Mouse (Mus musculus) NIH3T3 (cell line): ENCODE measurements around the gene Exph5.

ENCODE experiments used
- DNase-seq: peaks from one replicate; pipeline ENCODE4 v3.0.0-alpha.2; 2012; ENCODE audit warnings: low read depth

Exph5 gene

DNA sequence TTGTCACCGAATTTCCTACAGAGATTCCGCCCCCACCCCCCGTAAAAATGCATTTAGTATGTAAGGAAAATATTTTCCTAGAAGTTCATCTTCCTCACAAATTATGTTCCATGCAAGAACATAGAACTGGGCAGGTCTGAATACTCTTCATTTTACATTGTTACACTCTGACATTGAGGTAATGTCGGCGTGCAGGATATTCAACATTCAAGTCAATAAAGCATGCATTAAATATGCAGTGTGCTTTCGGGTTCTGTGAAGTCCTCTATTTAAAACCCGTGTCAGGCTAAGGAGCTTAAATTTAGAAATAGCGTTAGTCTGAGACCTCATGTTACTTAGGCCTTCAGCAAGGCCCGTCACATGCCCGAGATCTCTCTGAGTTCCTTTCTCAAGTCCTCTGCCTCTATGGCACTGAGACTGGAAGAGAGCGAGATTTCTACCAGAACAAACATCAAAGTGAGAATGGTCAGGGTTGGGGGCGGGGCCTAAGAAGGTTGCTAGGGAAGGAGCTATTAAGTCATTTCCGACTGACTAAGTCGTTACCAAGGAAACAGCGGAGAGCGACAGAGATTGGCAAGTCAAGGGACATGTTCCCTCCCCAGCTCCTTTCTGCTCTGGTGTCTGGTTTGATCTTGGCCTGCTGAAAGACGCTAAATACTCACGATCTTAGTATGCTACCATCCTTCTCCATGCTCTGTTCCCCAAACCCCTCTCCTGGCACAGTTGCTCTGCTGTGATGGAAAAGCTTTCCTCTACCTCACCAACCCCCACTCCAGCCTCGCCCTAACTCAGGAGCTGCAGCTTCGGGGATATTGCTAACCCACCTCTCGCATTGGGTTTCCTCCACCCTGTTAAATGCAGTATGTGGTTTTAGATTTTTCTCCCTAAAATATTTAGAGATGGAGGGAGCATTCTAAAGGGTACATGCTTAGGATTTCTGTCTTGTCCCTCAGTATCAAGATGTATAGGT lies 103.6 kb downstream of the Exph5 start:
- peak; percentile 81 for DNase-seq

- DNase-seq, result no peak
Measured at GRCm38 (mm10) chr9:53408548-53408947, 107.1 kb downstream of the Exph5 start.

DNA sequence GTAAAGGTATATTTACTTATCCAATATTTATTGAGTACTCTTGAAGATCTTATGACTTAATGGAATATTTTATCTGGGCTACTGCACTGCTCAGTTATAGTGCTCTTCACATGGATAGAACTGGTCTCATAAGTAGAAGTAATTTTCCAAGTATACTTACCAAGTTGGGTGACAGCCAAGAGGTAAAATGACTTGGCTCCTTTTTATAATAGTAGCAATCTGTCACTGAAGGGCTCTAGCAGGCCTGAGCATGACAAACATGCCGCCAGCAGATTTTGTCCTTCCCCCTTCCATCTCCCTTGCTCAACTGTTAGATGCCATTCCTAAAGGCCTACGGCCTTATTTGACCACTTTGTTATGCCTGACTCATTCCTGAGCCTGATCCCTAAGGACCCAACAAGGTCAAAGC lies 107.5 kb downstream of the Exph5 start:
- DNase-seq, result peak; percentile 68

DNA sequence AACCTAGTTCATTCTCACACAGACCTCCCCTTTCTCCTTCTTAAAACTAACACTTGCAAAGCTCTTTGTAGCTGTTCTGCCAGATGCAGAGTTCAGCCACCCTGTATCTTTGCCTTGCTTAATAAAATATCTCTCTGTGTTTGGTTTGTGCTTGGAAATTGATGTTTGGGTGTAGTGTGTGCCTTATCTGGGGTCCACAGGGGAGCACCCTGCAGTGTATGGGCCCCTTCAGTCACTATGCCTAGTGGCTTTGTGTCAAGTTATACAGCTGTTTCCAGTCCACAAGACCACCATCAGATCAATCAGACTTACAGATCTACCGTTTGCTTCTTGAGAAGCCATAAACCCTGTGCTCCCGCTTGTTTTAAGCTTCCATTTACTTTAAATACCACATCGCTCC lies 108.0 kb downstream of the Exph5 start:
- no peak for DNase-seq

DNA sequence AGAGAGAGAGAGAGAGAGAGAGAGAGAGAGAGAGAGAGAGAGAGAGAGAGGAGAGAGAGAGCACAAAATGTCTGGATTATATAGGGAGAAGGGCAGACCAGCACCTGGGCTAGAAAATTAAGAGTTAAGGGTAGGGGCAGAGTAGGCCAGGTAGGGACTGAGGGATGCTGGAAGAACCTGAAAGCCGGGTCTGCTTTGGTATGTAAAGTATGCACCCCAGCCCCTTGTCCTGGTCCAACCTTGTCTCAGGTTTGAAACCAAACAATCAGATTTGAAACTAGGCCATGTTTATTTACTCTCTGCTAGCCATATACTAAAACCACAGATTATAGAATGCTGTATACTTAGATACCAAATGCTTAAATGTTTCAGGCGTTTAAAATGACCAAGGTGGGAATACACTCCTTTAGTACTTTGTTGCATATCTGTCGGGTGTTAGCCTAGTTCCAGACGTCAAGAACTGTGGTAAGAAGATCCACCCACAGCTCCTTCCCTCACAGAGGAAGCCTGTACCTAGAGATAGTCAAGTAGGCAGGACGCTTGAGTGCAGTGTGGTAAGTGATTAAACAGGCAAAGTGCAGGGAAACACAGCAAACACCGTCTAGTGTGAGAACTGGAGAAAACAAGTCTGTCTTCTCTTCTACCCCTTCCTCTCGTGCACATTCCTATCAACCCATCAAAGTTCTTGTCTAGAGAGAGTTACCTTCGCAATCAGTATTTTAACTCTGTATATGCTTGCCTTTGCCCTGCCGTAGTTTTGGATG lies 120.8 kb downstream of the Exph5 start:
- DNase-seq, result no peak

- no peak for DNase-seq
Measured at GRCm38 (mm10) chr9:53426726-53427125, 125.3 kb downstream of the Exph5 start.
